ENCODE assay signal across 8 mouse cellular contexts in genomic region chr12:59218640-59219321, GRCm38 (mm10). TPM values are rescaled to one million over a fixed set of nuclear protein-coding genes. Genes with fewer than 3 reads are reported as not detected.
DNase-seq lines count a peak whose midpoint lies in the region; ATAC-seq lines count a peak whose summit lies in the region.

No protein-coding gene starts in this region.

- peaks cover 5% of the 10 kb centered on the region; the same call in 1 of the 2 replicates for H3K4me1 ChIP-seq in intestine, embryonic 15.5 days (replicated peaks)
- H3K4me1 ChIP-seq in midbrain, embryonic 15.5 days = peaks cover 31% of the 10 kb centered on the region

- WGBS in intestine, embryonic 15.5 days = under 1% methylated on average over 62 of the region's 69 CpGs
- WGBS in midbrain, embryonic 15.5 days = under 1% methylated on average over 56 of the region's 69 CpGs

- peak overlapping the region; percentile 93 for H3K27ac ChIP-seq in intestine, embryonic 15.5 days
- H3K27ac ChIP-seq in midbrain, embryonic 15.5 days = peak overlapping the region; percentile 99

- H3K27me3 ChIP-seq in intestine, embryonic 15.5 days (replicated peaks) = no peaks in the 10 kb centered on the region
- H3K27me3 ChIP-seq in midbrain, embryonic 15.5 days (replicated peaks) = no peaks in the 10 kb centered on the region

- H3K4me2 ChIP-seq in intestine, embryonic 15.5 days (replicated peaks) = peak overlapping the region; percentile 88
- peak overlapping the region; percentile 70 for H3K4me2 ChIP-seq in midbrain, embryonic 15.5 days

- H3K4me3 ChIP-seq in intestine, embryonic 15.5 days (replicated peaks) = peak overlapping the region; percentile 97
- peak overlapping the region; percentile 94 for H3K4me3 ChIP-seq in midbrain, embryonic 15.5 days

- ATAC-seq in common myeloid progenitor, adult 5-6 weeks (replicated peaks; ENCODE audit: low read depth, poor library complexity, severe bottlenecking) = 0 out of 2 replicates have a peak, but pooled peaks have one; percentile 1
- peak; percentile 1 for ATAC-seq in intestine, embryonic 15.5 days
- ATAC-seq in midbrain, embryonic 15.5 days (replicated peaks) = peak; percentile 2

- peak overlapping the region; percentile 87 for H3K9ac ChIP-seq in intestine, embryonic 15.5 days
- peak overlapping the region; percentile 92 for H3K9ac ChIP-seq in midbrain, embryonic 15.5 days

- H3K36me3 ChIP-seq in intestine, embryonic 15.5 days = no peaks in the 10 kb centered on the region
- H3K36me3 ChIP-seq in midbrain, embryonic 15.5 days (replicated peaks) = no peaks in the 10 kb centered on the region

- peak; percentile 6 for DNase-seq in ovary, adult 18-20 months (ENCODE audit: low spot score)
- DNase-seq in ovary, postnatal 36 days (ENCODE audit: low spot score) = no peak
- peak; percentile 32 to 43 for DNase-seq in frontal cortex, postnatal 25 days (ENCODE audit: low spot score in 2 of 2)
- peak; percentile 59 for DNase-seq in liver
- DNase-seq in testis, postnatal 10 days (ENCODE audit: low spot score) = peak; percentile 62

- H3K9me3 ChIP-seq in intestine, embryonic 15.5 days = no peaks in the 10 kb centered on the region
- H3K9me3 ChIP-seq in midbrain, embryonic 15.5 days = no peaks in the 10 kb centered on the region

RNA-seq across cellular contexts. Expression of gene Fbxo33, which starts 0.7 kb away (rescaled TPM):
- 37.4 and 46.3 TPM in 2 replicates for total RNA-seq in common myeloid progenitor, adult 5-6 weeks (2017)
- 8.9 TPM in 2 replicates for polyA plus RNA-seq in intestine, embryonic 15.5 days (2015; fragmentation: Nextera tagmentation; extraction: Ambion mirVana)
- polyA plus RNA-seq in midbrain, embryonic 15.5 days (2015; fragmentation: Nextera tagmentation; extraction: Ambion mirVana) = 7.3 and 8.1 TPM in 2 replicates
